Mouse (Mus musculus): ENCODE measurements around the gene Cep95. TPM values are rescaled to one million over a fixed set of nuclear protein-coding genes. Genes with fewer than 3 reads are reported as not detected.

The Cep95 gene
- polyA plus RNA-seq, 1 experiment from 2014 or later, result 10.0 TPM

DNA sequence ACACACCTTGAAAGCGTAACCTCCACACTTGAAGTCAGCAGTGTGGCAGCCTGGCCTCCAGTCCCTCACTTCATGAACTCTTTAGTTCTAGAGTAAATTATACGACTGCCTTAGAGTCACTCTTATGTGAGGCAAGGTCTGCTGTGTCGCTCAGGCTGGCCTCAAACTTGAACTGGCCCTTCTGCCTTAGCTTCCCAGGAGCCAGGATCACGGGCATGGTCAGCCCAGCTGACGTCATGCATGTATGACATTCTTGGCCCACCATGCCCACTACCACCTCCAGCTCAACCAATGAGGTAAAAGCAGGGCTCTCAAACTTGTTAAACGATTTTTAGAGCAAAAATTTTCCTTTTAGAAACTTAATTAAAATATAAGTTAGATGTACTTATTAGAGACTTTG lies 32.3 kb downstream of the Cep95 start:
- peaks cover 18% of the 10 kb centered on the region for H3K36me3 ChIP-seq (ENCODE audit: control insufficient read depth, insufficient read depth)
- H3K27me3 ChIP-seq (ENCODE audit: control insufficient read depth, insufficient read depth, low read depth, low read length), result no peaks in the 10 kb centered on the region
- no peak overlapping the region for H3K4me2 ChIP-seq (ENCODE audit: low read depth, low read length)
- H3K9ac ChIP-seq (ENCODE audit: low read depth, low read length), result no peak overlapping the region
- ATAC-seq (ENCODE audit: low read depth), result no peak
- no peaks in the 10 kb centered on the region for H3K9me3 ChIP-seq (replicated peaks; ENCODE audit: control insufficient read depth, low read length)
- WGBS (ENCODE audit: insufficient replicate concordance), result 77% methylated on average over 6 of the region's 6 CpGs
- no peak overlapping the region for H3K27ac ChIP-seq (ENCODE audit: low read length)
- no peak overlapping the region for H3K4me3 ChIP-seq (ENCODE audit: low read depth, low read length)
- no peaks in the 10 kb centered on the region for H3K4me1 ChIP-seq (ENCODE audit: control insufficient read depth, low read depth, low read length)

DNA sequence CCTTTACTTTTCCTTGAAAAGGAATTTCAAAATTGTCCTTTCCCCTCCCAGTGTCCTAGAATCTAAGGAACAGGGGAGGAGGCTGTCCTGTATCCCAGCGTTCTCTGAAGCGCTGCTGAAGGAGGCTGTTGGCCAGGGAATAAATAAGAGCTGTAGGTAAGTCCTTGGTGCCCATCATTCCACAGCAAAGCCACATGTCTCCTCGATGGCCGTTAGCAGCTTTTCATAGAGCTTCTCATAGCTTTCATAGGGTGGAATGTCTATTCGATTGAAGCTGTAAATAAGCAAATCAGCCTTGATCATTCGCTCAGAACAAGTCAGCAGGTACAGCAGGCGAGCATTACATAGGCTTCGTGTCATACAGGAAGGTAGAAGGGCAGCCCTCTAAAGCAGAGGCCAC lies 33.4 kb downstream of the Cep95 start:
- H3K9me3 ChIP-seq (replicated peaks; ENCODE audit: control insufficient read depth, low read length), result no peaks in the 10 kb centered on the region
- H3K4me3 ChIP-seq (ENCODE audit: low read depth, low read length), result no peak overlapping the region
- H3K4me2 ChIP-seq (ENCODE audit: low read depth, low read length), result no peak overlapping the region
- no peak for ATAC-seq (ENCODE audit: low read depth)
- 84% methylated on average over 8 of the region's 8 CpGs for WGBS (ENCODE audit: insufficient replicate concordance)
- H3K9ac ChIP-seq (ENCODE audit: low read depth, low read length), result no peak overlapping the region
- H3K27ac ChIP-seq (ENCODE audit: low read length), result no peak overlapping the region
- peaks cover 8% of the 10 kb centered on the region for H3K36me3 ChIP-seq (ENCODE audit: control insufficient read depth, insufficient read depth)
- no peaks in the 10 kb centered on the region for H3K27me3 ChIP-seq (ENCODE audit: control insufficient read depth, insufficient read depth, low read depth, low read length)
- no peaks in the 10 kb centered on the region for H3K4me1 ChIP-seq (ENCODE audit: control insufficient read depth, low read depth, low read length)

DNA sequence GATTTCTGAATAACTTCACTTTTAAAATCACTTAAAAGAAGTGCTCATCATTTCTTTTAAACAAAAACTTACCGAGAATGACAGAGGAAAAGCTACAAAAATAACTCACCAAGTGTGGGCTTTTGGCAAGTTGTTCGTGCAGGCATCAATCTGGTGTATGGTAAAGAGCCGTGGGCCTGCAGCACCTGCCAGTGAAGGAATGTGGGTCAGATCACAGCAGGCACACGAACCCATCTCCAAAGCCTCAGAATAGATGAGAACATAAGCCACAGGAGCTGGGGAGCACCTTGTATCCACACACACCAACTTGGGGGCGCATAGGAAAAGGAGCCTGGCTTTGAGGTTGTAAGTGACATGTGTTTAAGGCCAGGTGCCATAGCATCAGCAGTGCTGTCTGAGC lies 33.9 kb downstream of the Cep95 start:
- WGBS (ENCODE audit: insufficient replicate concordance), result 79% methylated on average over 5 of the region's 5 CpGs
- peaks cover 8% of the 10 kb centered on the region for H3K36me3 ChIP-seq (ENCODE audit: control insufficient read depth, insufficient read depth)
- H3K4me2 ChIP-seq (ENCODE audit: low read depth, low read length), result no peak overlapping the region
- no peak overlapping the region for H3K27ac ChIP-seq (ENCODE audit: low read length)
- H3K4me1 ChIP-seq (ENCODE audit: control insufficient read depth, low read depth, low read length), result no peaks in the 10 kb centered on the region
- no peak overlapping the region for H3K4me3 ChIP-seq (ENCODE audit: low read depth, low read length)
- H3K9ac ChIP-seq (ENCODE audit: low read depth, low read length), result no peak overlapping the region
- H3K9me3 ChIP-seq (replicated peaks; ENCODE audit: control insufficient read depth, low read length), result no peaks in the 10 kb centered on the region
- no peak for ATAC-seq (ENCODE audit: low read depth)
- H3K27me3 ChIP-seq (ENCODE audit: control insufficient read depth, insufficient read depth, low read depth, low read length), result no peaks in the 10 kb centered on the region

DNA sequence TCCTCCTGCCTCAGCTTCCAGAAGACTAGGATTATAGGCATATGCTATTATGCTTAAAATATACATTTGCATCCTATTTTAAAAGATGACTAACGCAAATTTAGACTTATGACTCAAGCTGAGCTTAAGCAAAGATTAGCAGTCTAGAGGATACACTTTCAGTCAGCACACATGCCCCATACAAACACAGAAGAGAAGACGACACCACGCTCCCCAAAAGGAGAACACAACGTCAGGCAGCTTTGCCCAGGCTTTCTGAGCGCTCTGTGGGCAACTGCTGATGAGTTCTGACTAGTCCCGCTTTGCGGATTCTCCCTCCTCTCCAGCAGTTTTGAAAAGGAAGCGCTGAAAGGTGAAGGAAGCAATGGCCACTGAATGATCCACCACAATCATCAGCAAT lies 34.7 kb downstream of the Cep95 start:
- Histone ChIP-seq H3K4me1 (ENCODE audit: control insufficient read depth, low read depth, low read length) (no peaks in the 10 kb centered on the region), H3K27me3 (ENCODE audit: control insufficient read depth, insufficient read depth, low read depth, low read length) (no peaks in the 10 kb centered on the region), H3K27ac (ENCODE audit: low read length) (no peak overlapping the region), H3K4me3 (ENCODE audit: low read depth, low read length) (no peak overlapping the region), H3K36me3 (ENCODE audit: control insufficient read depth, insufficient read depth) (peaks cover 8% of the 10 kb centered on the region), H3K4me2 (ENCODE audit: low read depth, low read length) (no peak overlapping the region), H3K9ac (ENCODE audit: low read depth, low read length) (no peak overlapping the region), H3K9me3 (replicated peaks; ENCODE audit: control insufficient read depth, low read length) (no peaks in the 10 kb centered on the region)
- no peak for ATAC-seq (ENCODE audit: low read depth)
- 83% methylated on average over 8 of the region's 8 CpGs for WGBS (ENCODE audit: insufficient replicate concordance)

DNA sequence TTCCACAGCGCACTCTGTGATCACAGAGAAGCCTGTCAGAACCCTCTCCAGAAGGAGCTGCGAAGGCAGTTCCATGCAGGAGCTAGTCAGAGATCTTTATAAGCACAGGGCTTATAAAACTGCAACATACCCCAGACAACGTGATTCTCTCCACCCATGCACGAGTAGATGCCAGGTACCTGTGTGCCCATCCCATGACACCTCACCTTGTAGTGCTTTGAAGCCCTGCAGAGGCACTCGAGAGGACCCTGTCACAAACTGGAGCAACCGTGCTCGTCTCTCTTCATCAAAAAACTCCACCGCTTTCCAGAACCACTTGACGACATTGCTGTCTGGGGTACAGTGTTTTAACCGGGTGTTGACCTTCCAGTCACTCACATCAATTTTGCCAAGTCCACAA lies 35.4 kb downstream of the Cep95 start:
- H3K4me1 ChIP-seq (ENCODE audit: control insufficient read depth, low read depth, low read length), result no peaks in the 10 kb centered on the region
- no peak overlapping the region for H3K9ac ChIP-seq (ENCODE audit: low read depth, low read length)
- 80% methylated on average over 10 of the region's 10 CpGs for WGBS (ENCODE audit: insufficient replicate concordance)
- no peaks in the 10 kb centered on the region for H3K27me3 ChIP-seq (ENCODE audit: control insufficient read depth, insufficient read depth, low read depth, low read length)
- peaks cover 5% of the 10 kb centered on the region for H3K36me3 ChIP-seq (ENCODE audit: control insufficient read depth, insufficient read depth)
- H3K4me2 ChIP-seq (ENCODE audit: low read depth, low read length), result no peak overlapping the region
- no peak overlapping the region for H3K27ac ChIP-seq (ENCODE audit: low read length)
- no peak for ATAC-seq (ENCODE audit: low read depth)
- no peak overlapping the region for H3K4me3 ChIP-seq (ENCODE audit: low read depth, low read length)
- no peaks in the 10 kb centered on the region for H3K9me3 ChIP-seq (replicated peaks; ENCODE audit: control insufficient read depth, low read length)

DNA sequence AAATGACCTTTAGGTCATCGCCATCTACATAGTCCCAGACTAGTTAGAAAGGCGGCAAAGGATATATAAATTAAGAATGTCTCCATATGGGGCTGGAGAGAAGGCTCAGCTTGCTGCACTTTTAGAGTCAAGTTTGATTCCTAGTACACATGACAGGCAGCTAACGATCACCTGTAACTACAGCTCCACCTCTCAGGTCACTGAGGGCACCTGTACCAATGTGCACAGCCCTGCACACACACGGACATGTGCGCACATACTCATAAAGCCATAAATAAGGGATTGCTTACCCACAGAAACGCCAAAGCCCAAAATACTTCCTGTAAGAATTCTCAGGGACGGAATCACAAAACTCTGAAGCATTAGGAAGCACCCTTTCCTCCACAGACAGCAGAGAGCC lies 39.0 kb downstream of the Cep95 start:
- Histone ChIP-seq H3K9ac (ENCODE audit: low read depth, low read length) (no peak overlapping the region), H3K36me3 (ENCODE audit: control insufficient read depth, insufficient read depth) (peaks cover 3% of the 10 kb centered on the region; the same call in 1 of the 2 replicates)
- ATAC-seq (ENCODE audit: low read depth), result no peak

DNA sequence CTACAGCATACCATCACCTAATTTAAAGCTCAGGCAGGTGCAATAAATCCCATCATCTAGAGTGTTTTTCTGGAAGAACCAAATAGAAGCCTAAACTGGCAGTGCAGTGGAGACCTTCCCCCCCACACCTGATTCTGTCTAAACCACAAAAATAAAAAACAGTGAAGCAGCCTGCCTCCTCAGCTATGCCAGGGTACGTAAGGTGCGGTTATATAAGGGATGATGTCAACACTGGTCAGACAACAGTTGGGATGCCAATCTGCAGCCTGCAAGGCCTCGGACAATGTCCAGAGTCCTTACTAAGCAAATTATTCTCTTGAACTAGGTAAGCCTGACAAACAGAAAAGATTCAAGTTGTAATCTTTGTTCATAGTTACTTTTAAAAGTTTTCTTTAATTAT lies 53.0 kb downstream of the Cep95 start:
- no peak overlapping the region for H3K4me3 ChIP-seq (ENCODE audit: low read depth, low read length)
- H3K36me3 ChIP-seq (ENCODE audit: control insufficient read depth, insufficient read depth), result peaks cover 2% of the 10 kb centered on the region; the same call in 1 of the 2 replicates
- no peaks in the 10 kb centered on the region for H3K9me3 ChIP-seq (replicated peaks; ENCODE audit: control insufficient read depth, low read length)
- no peaks in the 10 kb centered on the region for H3K27me3 ChIP-seq (ENCODE audit: control insufficient read depth, insufficient read depth, low read depth, low read length)
- no peak overlapping the region for H3K9ac ChIP-seq (ENCODE audit: low read depth, low read length)
- ATAC-seq (ENCODE audit: low read depth), result peak; percentile 51; the same call in 1 of the 2 replicates
- WGBS (ENCODE audit: insufficient replicate concordance), result 71% methylated on average over 3 of the region's 3 CpGs
- no peaks in the 10 kb centered on the region for H3K4me1 ChIP-seq (ENCODE audit: control insufficient read depth, low read depth, low read length)
- H3K4me2 ChIP-seq (ENCODE audit: low read depth, low read length), result no peak overlapping the region
- no peak overlapping the region for H3K27ac ChIP-seq (ENCODE audit: low read length)

More for the DNA sequence above, 39.0 kb downstream of the Cep95 start:
- Histone ChIP-seq H3K4me3 (ENCODE audit: low read depth, low read length) (no peak overlapping the region), H3K9me3 (replicated peaks; ENCODE audit: control insufficient read depth, low read length) (no peaks in the 10 kb centered on the region), H3K27ac (ENCODE audit: low read length) (no peak overlapping the region), H3K4me1 (ENCODE audit: control insufficient read depth, low read depth, low read length) (no peaks in the 10 kb centered on the region), H3K4me2 (ENCODE audit: low read depth, low read length) (no peak overlapping the region), H3K27me3 (ENCODE audit: control insufficient read depth, insufficient read depth, low read depth, low read length) (no peaks in the 10 kb centered on the region)
- 80% methylated on average over 7 of the region's 7 CpGs for WGBS (ENCODE audit: insufficient replicate concordance)

DNA sequence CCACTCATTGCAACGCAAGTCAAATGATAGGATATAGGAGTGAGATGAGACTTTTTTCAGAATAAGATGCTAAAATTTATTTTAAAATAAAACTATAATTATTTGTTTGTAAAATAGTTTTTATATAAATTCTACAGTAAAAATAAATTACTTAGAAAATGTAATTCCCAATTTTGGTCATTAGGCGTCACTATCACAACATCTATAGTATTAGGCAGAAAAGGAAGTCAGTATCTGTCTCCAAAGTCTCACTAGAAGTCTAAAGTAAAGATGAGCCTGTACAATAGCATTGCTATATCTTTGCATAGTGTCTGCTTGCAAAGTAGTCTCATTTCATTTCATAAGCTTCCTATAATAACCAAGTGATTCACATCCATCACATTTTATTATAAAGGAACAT lies 62.4 kb downstream of the Cep95 start:
- H3K4me1 ChIP-seq (ENCODE audit: control insufficient read depth, low read depth, low read length), result no peaks in the 10 kb centered on the region
- no peak for ATAC-seq (ENCODE audit: low read depth)
- H3K27me3 ChIP-seq (ENCODE audit: control insufficient read depth, insufficient read depth, low read depth, low read length), result no peaks in the 10 kb centered on the region
- no peak overlapping the region for H3K27ac ChIP-seq (ENCODE audit: low read length)
- no peak overlapping the region for H3K9ac ChIP-seq (ENCODE audit: low read depth, low read length)
- H3K4me3 ChIP-seq (ENCODE audit: low read depth, low read length), result no peak overlapping the region
- H3K36me3 ChIP-seq (ENCODE audit: control insufficient read depth, insufficient read depth), result peaks cover 3% of the 10 kb centered on the region; the same call in 1 of the 2 replicates
- H3K9me3 ChIP-seq (replicated peaks; ENCODE audit: control insufficient read depth, low read length), result no peaks in the 10 kb centered on the region
- H3K4me2 ChIP-seq (ENCODE audit: low read depth, low read length), result no peak overlapping the region
- 47% methylated on average over 2 of the region's 2 CpGs for WGBS (ENCODE audit: insufficient replicate concordance)

Measured in liver, embryonic 16.5 days (tissue).